31 mouse cellular contexts compared by ENCODE assay signal in genomic region chr9:48730446-48730979, GRCm38 (mm10).
DNase-seq lines count a peak whose midpoint lies in the region; ATAC-seq and TF ChIP-seq lines count a peak whose summit lies in the region.
"Had no signal": no experiment of that assay in that cellular context is flagged by ENCODE, and none has a peak within 500 bp of the region (broad histone marks: within the 10 kb centered on the region; RNA-seq: fewer than 3 reads in every experiment).

No protein-coding gene starts in this region.

- TF ChIP-seq POLR2A in liver, adult 2 months (IDR thresholded peaks at IDR 0.05; ENCODE audit: extremely low read depth, insufficient read depth, low read length), result no peak

- ATAC-seq in forebrain, embryonic 14.5 days, result peak; percentile 49
- no peak for ATAC-seq in forebrain, postnatal 0 days
- ATAC-seq in heart, embryonic 11.5 days (replicated peaks; ENCODE audit: insufficient number of reproducible peaks, low FRiP score, low TSS enrichment), result no peak
- ATAC-seq in liver, embryonic 11.5 days (replicated peaks; ENCODE audit: low FRiP score), result no peak
- ATAC-seq: CD4-positive, CD25-positive, alpha-beta regulatory T cell, adult 4 months; inflammation-experienced regulatory T-cells, adult 6 months had no signal

- H3K27me3 ChIP-seq in forebrain, embryonic 14.5 days (replicated peaks; ENCODE audit: control insufficient read depth, insufficient read depth, low read length), result peaks cover 5% of the 10 kb centered on the region; the same call in 1 of the 2 replicates
- H3K27me3 ChIP-seq in forebrain, postnatal 0 days (ENCODE audit: insufficient read depth, low read length), result no peaks in the 10 kb centered on the region; the same call in 1 of the 2 replicates
- H3K27me3 ChIP-seq in heart, embryonic 10.5 days (ENCODE audit: insufficient read depth, poor library complexity, severe bottlenecking), result 0 out of 2 replicates have a peak, but pooled peaks cover 8% of the 10 kb centered on the region
- H3K27me3 ChIP-seq in heart, embryonic 11.5 days (ENCODE audit: control insufficient read depth, insufficient read depth, low read length), result 0 out of 2 replicates have a peak, but pooled peaks cover 2% of the 10 kb centered on the region
- no peaks in the 10 kb centered on the region for H3K27me3 ChIP-seq in liver, adult 2 months (ENCODE audit: control insufficient read depth, insufficient read depth, low read length)
- no peaks in the 10 kb centered on the region for H3K27me3 ChIP-seq in liver, embryonic 11.5 days (replicated peaks; ENCODE audit: control insufficient read depth, insufficient read depth, low read length)
- H3K27me3 ChIP-seq: heart, embryonic 15.5 days had no signal

- DNase-seq in forebrain, embryonic 14.5 days (ENCODE audit: low spot score), result peak; percentile 81
- no peak for DNase-seq in forebrain, postnatal 0 days
- no peak for DNase-seq in heart, embryonic 10.5 days (ENCODE audit: low spot score)
- DNase-seq in liver, adult 2 months (ENCODE audit: extremely low read depth, low read depth, low spot score), result peak; percentile 80
- DNase-seq in liver, embryonic 11.5 days (ENCODE audit: low spot score), result no peak
- DNase-seq in cerebellum, postnatal 4 days (ENCODE audit: low spot score in 2 of 2), result no peak
- DNase-seq: adrenal gland, postnatal 36 days; cerebellum, adult 9-10 months; cerebellum, postnatal 36 days; embryo, embryonic 11 days; gastrocnemius, postnatal 14 days; heart, postnatal 4 days; kidney, adult 11 months; kidney, postnatal 14 days; left cerebral cortex, postnatal 4 days; lung, embryonic 14.5 days; lung, postnatal 36 days; retina, postnatal 1 day; right cerebral cortex, postnatal 14 days; thymus, postnatal 4 days had no signal

- no peaks in the 10 kb centered on the region for H3K9me3 ChIP-seq in forebrain, embryonic 14.5 days (replicated peaks; ENCODE audit: control insufficient read depth, low read length)
- no peaks in the 10 kb centered on the region for H3K9me3 ChIP-seq in forebrain, postnatal 0 days (ENCODE audit: low read length)
- no peaks in the 10 kb centered on the region for H3K9me3 ChIP-seq in heart, embryonic 10.5 days
- no peaks in the 10 kb centered on the region for H3K9me3 ChIP-seq in heart, embryonic 11.5 days (replicated peaks; ENCODE audit: control insufficient read depth, low read length)
- no peaks in the 10 kb centered on the region for H3K9me3 ChIP-seq in liver, embryonic 11.5 days (ENCODE audit: control insufficient read depth, low read length)
- H3K9me3 ChIP-seq: embryonic facial prominence, embryonic 12.5 days; heart, embryonic 15.5 days; limb, embryonic 15.5 days; liver, embryonic 15.5 days; midbrain, embryonic 12.5 days; neural tube, embryonic 15.5 days had no signal

- H3K4me3 ChIP-seq in forebrain, embryonic 14.5 days (ENCODE audit: low read depth, low read length), result no peak overlapping the region
- no peak overlapping the region for H3K4me3 ChIP-seq in forebrain, postnatal 0 days (ENCODE audit: low read depth, low read length)
- no peak overlapping the region for H3K4me3 ChIP-seq in heart, embryonic 10.5 days
- no peak overlapping the region for H3K4me3 ChIP-seq in heart, embryonic 11.5 days (ENCODE audit: low read depth, low read length)
- no peak overlapping the region for H3K4me3 ChIP-seq in liver, adult 2 months (ENCODE audit: insufficient read depth, low read depth, low read length)
- no peak overlapping the region for H3K4me3 ChIP-seq in liver, embryonic 11.5 days (ENCODE audit: low read depth, low read length)
- H3K4me3 ChIP-seq in brown adipose tissue, adult 24 weeks (ENCODE audit: insufficient read depth, low read depth, low read length), result no peak overlapping the region
- H3K4me3 ChIP-seq: embryonic facial prominence, embryonic 12.5 days; heart, embryonic 15.5 days; limb, embryonic 15.5 days; liver, embryonic 15.5 days; midbrain, embryonic 12.5 days; neural tube, embryonic 15.5 days had no signal

- H3K36me3 ChIP-seq in forebrain, embryonic 14.5 days (ENCODE audit: control insufficient read depth, insufficient read depth, low read length), result no peaks in the 10 kb centered on the region
- no peaks in the 10 kb centered on the region for H3K36me3 ChIP-seq in forebrain, postnatal 0 days (ENCODE audit: insufficient read depth)
- no peaks in the 10 kb centered on the region for H3K36me3 ChIP-seq in heart, embryonic 10.5 days
- no peaks in the 10 kb centered on the region for H3K36me3 ChIP-seq in heart, embryonic 11.5 days (ENCODE audit: control insufficient read depth, insufficient read depth, low read length)
- H3K36me3 ChIP-seq in liver, adult 2 months (ENCODE audit: control insufficient read depth, insufficient read depth, low read length), result no peaks in the 10 kb centered on the region
- no peaks in the 10 kb centered on the region for H3K36me3 ChIP-seq in liver, embryonic 11.5 days (ENCODE audit: control insufficient read depth, insufficient read depth, low read length)
- H3K36me3 ChIP-seq: embryonic facial prominence, embryonic 12.5 days; heart, embryonic 15.5 days; limb, embryonic 15.5 days; liver, embryonic 15.5 days; midbrain, embryonic 12.5 days; neural tube, embryonic 15.5 days had no signal

- WGBS in forebrain, embryonic 14.5 days, result 25% methylated on average over 10 of the region's 10 CpGs
- WGBS in forebrain, postnatal 0 days, result 33% methylated on average over 10 of the region's 10 CpGs
- 86% methylated on average over 10 of the region's 10 CpGs for WGBS in heart, embryonic 10.5 days
- 85% methylated on average over 10 of the region's 10 CpGs for WGBS in heart, embryonic 11.5 days (ENCODE audit: insufficient replicate concordance)
- WGBS in liver, adult 2 months, result 49% methylated on average over 10 of the region's 10 CpGs
- 88% methylated on average over 10 of the region's 10 CpGs for WGBS in liver, embryonic 11.5 days

- peaks cover 55% of the 10 kb centered on the region for H3K4me1 ChIP-seq in forebrain, embryonic 14.5 days (ENCODE audit: control insufficient read depth, insufficient read depth, low read length)
- H3K4me1 ChIP-seq in forebrain, postnatal 0 days (ENCODE audit: insufficient read depth), result peaks cover 25% of the 10 kb centered on the region
- H3K4me1 ChIP-seq in heart, embryonic 10.5 days, result peaks cover 37% of the 10 kb centered on the region
- peaks cover 24% of the 10 kb centered on the region for H3K4me1 ChIP-seq in heart, embryonic 11.5 days (ENCODE audit: control insufficient read depth, insufficient read depth, low read length)
- H3K4me1 ChIP-seq in liver, adult 2 months (ENCODE audit: control insufficient read depth, insufficient read depth, low read length), result peaks cover 46% of the 10 kb centered on the region
- no peaks in the 10 kb centered on the region for H3K4me1 ChIP-seq in liver, embryonic 11.5 days (replicated peaks; ENCODE audit: control insufficient read depth, insufficient read depth, low read length)
- H3K4me1 ChIP-seq in brown adipose tissue, adult 24 weeks (ENCODE audit: control insufficient read depth, insufficient read depth, insufficient read length, low read length), result peaks cover 72% of the 10 kb centered on the region
- H3K4me1 ChIP-seq: liver, embryonic 15.5 days had no signal

- TF ChIP-seq CTCF in forebrain, postnatal 0 days (IDR thresholded peaks at IDR 0.05; ENCODE audit: low read depth), result no peak
- no peak for TF ChIP-seq CTCF in liver, adult 2 months (IDR thresholded peaks at IDR 0.05; ENCODE audit: low read depth, low read length)

- H3K9ac ChIP-seq in forebrain, embryonic 14.5 days (ENCODE audit: low read length), result no peak overlapping the region
- no peak overlapping the region for H3K9ac ChIP-seq in forebrain, postnatal 0 days
- H3K9ac ChIP-seq in heart, embryonic 11.5 days (ENCODE audit: low read depth, low read length), result no peak overlapping the region
- peak overlapping the region; percentile 51 for H3K9ac ChIP-seq in liver, adult 2 months (ENCODE audit: low read depth, low read length)
- H3K9ac ChIP-seq in liver, embryonic 11.5 days (ENCODE audit: low read depth, low read length), result no peak overlapping the region
- H3K9ac ChIP-seq: embryonic facial prominence, embryonic 12.5 days; heart, embryonic 15.5 days; hindbrain, embryonic 14.5 days; limb, embryonic 15.5 days; liver, embryonic 15.5 days; lung, embryonic 14.5 days; midbrain, embryonic 12.5 days; neural tube, embryonic 15.5 days had no signal

- no peak overlapping the region for H3K4me2 ChIP-seq in forebrain, embryonic 14.5 days (ENCODE audit: low read length)
- no peak overlapping the region for H3K4me2 ChIP-seq in forebrain, postnatal 0 days (ENCODE audit: low read depth)
- no peak overlapping the region for H3K4me2 ChIP-seq in heart, embryonic 11.5 days
- no peak overlapping the region for H3K4me2 ChIP-seq in liver, embryonic 11.5 days
- H3K4me2 ChIP-seq: embryonic facial prominence, embryonic 12.5 days; heart, embryonic 15.5 days; hindbrain, embryonic 14.5 days; limb, embryonic 15.5 days; liver, embryonic 15.5 days; lung, embryonic 14.5 days; midbrain, embryonic 12.5 days; neural tube, embryonic 15.5 days had no signal

- H3K79me2 ChIP-seq in liver, adult 2 months (ENCODE audit: control insufficient read depth, insufficient read depth, low read length), result peaks cover 17% of the 10 kb centered on the region; the same call in 1 of the 2 replicates

- H3K27ac ChIP-seq in forebrain, embryonic 14.5 days (ENCODE audit: low read depth, low read length), result no peak overlapping the region
- H3K27ac ChIP-seq in forebrain, postnatal 0 days (ENCODE audit: low read depth, low read length), result no peak overlapping the region
- peak overlapping the region; percentile 75; the same call in 1 of the 2 replicates for H3K27ac ChIP-seq in heart, embryonic 10.5 days
- no peak overlapping the region for H3K27ac ChIP-seq in heart, embryonic 11.5 days (ENCODE audit: low read depth, low read length)
- peak overlapping the region; percentile 97 for H3K27ac ChIP-seq in liver, adult 2 months (replicated peaks; ENCODE audit: insufficient read depth, low read depth, low read length)
- H3K27ac ChIP-seq in liver, embryonic 11.5 days (ENCODE audit: low read depth, low read length), result no peak overlapping the region
- H3K27ac ChIP-seq in brown adipose tissue, adult 24 weeks (replicated peaks; ENCODE audit: low read depth, low read length), result peak overlapping the region; percentile 95
- H3K27ac ChIP-seq: embryonic facial prominence, embryonic 12.5 days; hindbrain, embryonic 14.5 days; limb, embryonic 15.5 days; liver, embryonic 15.5 days; midbrain, embryonic 12.5 days; neural tube, embryonic 15.5 days had no signal

Comparison
In these comparisons a context has a peak if more than half of its experiments do, and no peak if none do; other contexts are left out.
1. DNase-seq: peak in forebrain, embryonic 14.5 days (single experiment) and liver, adult 2 months (single experiment); none in forebrain, postnatal 0 days (single experiment), heart, embryonic 10.5 days (single experiment), liver, embryonic 11.5 days (single experiment) and cerebellum, postnatal 4 days (0 of 2).
2. H3K27ac ChIP-seq: peak in heart, embryonic 10.5 days (single experiment), liver, adult 2 months (single experiment) and brown adipose tissue, adult 24 weeks (single experiment); none in forebrain, embryonic 14.5 days (single experiment), forebrain, postnatal 0 days (single experiment), heart, embryonic 11.5 days (single experiment) and liver, embryonic 11.5 days (single experiment).